Mouse (Mus musculus): ENCODE measurements at regions not wholly inside any gene's neighbourhood (a gene's known extent, or its start where the extent isn't known, plus 50 kb on each side); places are given as distances from the start of the nearest gene placed in this dataset.

DNA sequence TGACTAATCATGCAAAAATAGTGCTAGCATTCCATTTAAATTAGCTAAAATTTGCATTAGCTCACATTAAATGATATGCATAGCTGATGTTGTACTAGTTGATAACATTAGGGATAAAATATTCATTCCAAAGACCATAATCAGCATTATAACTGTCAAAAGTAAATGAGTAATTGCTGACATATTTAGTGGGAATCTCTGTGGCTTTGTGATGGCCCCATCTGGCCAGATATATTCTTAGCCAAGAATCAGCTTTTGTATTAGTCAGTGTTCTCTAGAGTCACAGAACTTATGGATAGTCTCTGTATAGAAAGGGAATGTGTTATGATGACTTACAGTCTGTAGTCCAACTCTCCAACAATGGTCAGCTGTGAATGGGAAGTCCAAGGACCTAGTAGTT, 171.2 kb downstream of the Gria2 start:
- no peak for DNase-seq (ENCODE audit: low read depth, low spot score)

DNA sequence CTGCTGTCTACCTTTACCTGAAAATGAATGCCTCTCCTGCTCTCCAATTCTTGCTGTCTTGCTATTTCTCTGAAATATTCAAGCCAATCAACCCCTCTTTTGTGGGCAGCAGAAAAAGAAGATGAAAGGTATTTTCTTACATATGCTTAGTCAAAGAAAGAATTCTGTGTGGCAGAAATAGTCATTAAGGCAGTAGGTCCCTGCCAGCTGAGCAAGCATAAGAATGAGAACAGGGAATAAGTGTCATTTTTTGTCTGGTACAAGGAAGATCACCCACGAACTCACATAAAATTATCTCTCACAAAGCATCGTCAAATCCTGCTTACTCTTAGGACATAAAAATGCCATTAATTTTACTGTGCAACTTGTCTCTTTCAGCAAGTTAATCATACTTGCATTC, 192.2 kb downstream of the Gria2 start:
- DNase-seq (ENCODE audit: low read depth, low spot score): no peak

DNA sequence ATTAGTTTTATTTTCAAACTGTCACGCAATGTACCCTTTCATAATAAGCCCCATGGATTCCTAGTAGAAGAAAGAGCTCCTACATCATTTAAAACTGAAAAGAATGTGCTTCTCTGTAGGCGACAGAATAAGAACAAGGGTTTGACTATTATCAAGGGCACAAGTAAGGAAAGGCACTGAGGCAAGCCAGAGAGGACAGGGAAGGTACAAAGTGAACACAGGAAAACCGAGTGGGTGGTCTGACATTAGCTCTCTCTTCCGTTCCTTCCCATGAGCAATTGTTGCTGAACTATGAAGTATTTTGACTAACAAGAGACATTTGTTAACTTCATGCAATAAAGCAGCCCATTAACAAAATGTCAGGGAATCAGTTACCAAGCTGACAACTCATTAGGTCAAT, 194.2 kb downstream of the Gria2 start:
- peak; percentile 34 for DNase-seq (ENCODE audit: low read depth, low spot score)

GRCm38 (mm10) chr3:80607809-80608208, 194.8 kb downstream of the Gria2 start:
- DNase-seq (ENCODE audit: low read depth, low spot score): no peak

- no peak for DNase-seq (ENCODE audit: low read depth, low spot score)
These were observed 205.1 kb downstream of the Gria2 start for GRCm38 (mm10) chr3:80597549-80597948.

DNA sequence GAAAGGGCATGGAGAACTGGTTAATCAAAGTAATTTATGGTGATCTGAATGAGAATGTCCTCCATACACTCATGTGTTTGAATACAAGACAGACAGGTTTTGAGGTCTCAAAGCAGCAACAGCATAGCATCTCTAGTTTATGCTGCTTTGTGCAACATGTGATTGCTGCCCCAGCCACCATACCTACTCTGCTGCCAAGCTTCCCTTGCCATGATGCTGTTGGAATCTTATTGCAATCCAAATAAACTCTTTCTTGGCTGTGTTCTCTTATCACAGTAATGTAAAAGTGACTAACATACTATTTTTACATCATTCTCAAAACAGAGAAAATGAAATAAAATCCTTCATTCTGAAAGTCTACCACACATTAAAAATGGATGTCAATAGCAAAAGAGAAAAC, 235.1 kb downstream of the Gria2 start:
- no peak for DNase-seq (ENCODE audit: low read depth, low spot score)

GRCm38 (mm10) chr3:80566236-80566635, 236.4 kb downstream of the Gria2 start:
- DNase-seq (ENCODE audit: low read depth, low spot score): no peak

DNA sequence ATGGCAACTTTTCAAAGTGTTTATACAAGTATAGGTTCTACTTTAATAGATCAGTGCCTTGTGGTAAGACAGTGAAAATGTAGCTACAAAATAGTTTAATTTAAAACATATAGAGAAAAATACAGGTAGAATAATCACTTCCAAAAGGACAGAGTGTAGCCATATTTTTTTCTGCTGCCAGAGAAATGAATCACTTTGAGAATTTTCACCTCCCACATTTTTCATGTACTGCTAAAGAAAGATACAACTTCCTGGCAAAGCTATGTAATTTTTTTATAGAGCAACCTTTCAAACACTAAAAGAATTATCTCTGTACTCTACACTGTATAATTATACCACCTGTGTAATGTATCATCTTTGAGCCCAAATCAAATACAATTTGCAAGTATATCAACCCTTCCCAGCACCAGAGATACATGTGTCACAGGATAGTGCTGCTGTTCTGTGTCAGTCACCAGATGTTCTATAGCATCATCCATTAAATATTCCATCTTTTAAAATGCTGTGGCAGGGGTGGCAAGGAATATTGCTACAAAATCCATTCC, 256.4 kb downstream of the Gria2 start:
- no peak for DNase-seq (ENCODE audit: low read depth, low spot score)

- no peak for DNase-seq (ENCODE audit: low read depth, low spot score)
These were observed 258.9 kb downstream of the Gria2 start for GRCm38 (mm10) chr3:80543783-80544182.

DNA sequence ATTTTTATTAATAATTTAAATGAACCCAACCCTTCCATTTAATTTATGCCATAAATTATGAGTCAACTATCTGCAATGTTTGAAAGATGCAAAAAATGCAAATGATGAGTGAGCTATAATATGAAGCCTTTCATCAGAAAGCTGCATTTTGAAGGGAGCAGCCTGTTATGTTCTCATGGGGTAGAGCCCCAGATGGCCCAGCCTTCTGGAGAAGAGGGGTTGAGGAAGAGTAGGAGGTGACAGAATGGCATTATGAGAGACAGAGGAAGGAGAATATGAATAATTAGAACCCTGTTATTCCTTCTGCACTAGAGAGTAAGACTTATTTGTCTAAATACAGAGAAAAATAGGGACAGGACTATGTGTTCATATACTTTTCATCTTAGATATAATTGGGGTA, 261.3 kb downstream of the Gria2 start:
- no peak for DNase-seq (ENCODE audit: low read depth, low spot score)

DNA sequence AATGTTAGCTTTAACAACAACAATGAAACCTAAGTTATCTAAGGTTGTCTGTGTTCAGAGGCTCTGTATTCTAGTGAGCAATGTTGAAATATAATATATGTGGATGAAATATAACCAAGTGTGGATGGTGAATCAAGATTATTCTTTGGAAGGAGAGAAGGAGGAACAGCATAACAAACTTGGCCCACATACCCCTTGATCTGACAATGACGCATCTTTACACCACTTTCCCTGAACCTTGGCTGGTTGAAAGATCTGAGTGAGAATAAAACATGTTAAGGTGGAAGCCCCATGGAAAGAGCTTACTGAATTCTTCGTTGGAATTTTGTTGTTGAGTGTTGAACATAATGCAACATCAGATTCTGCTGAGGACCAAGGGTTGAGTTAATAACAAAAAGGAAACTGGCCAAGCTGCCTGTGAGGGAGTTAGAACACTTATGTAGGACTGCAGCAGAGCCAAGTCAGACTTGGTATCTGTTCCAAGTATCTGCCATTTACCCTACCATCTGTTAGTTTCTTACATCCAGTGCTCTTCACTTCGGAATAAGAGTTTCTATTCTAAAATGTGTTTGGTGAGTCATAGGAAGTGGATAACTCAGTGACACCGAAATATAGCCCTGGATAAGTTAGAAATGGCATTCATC, 268.8 kb downstream of the Gria2 start:
- no peak for DNase-seq (ENCODE audit: low read depth, low spot score)

DNA sequence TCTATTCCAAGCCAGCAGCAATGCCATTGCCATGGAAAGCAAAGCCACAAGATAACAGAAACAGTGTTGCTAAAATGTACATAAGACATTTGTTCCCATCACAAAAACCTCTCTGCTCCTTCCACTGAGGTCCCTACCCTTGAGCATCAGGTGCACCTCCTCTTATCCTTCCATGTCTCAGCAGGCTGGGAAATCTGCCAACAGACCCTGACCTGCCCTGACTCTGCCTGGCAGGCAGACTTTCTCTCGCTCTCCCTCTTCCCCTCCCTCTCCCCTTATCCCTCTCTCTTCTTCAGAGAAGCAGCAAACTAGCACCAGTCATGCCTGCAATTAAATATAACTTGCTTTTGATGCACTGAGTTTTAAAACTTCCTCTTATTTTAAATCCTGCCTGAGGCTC, 288.6 kb downstream of the Gria2 start:
- no peak for DNase-seq (ENCODE audit: low read depth, low spot score)

DNA sequence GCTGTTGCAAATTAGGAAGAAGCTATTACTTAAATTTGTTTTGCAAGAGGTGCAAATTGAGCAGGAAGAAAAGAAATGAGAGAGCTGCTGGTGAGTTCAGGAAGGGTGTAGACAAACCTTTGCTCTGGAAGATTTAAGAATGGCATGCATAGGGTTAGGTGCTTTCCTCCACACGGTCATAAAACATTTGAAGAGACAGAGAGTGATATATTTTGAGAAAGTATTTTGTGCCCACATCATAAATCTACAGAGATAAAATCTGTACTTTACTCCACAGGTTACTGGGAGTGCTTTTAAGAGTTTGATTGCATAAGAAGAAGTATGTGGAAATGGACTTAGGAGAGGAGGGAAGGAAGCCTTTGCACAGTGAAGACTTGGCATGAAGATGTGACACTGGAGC, 293.4 kb downstream of the Gria2 start:
- no peak for DNase-seq (ENCODE audit: low read depth, low spot score)

DNA sequence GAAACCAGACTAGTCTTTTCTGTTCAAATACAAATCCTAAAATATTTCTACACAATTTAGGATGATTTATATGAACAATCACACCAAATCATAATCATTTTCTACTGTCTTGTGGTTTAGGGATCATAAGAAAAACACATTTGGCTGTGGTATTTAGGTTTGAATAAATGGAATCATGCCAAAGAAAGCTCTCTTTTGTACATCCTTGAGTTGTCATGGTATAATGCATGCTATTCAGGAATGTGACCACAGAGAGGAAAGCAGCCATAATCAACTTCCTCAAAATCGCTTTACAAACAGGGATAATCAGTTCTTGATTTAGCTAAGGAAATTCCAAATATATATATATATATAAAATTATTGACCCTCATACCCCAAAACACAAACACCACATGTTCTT, 295.9 kb downstream of the Gria2 start:
- no peak for DNase-seq (ENCODE audit: low read depth, low spot score)

DNA sequence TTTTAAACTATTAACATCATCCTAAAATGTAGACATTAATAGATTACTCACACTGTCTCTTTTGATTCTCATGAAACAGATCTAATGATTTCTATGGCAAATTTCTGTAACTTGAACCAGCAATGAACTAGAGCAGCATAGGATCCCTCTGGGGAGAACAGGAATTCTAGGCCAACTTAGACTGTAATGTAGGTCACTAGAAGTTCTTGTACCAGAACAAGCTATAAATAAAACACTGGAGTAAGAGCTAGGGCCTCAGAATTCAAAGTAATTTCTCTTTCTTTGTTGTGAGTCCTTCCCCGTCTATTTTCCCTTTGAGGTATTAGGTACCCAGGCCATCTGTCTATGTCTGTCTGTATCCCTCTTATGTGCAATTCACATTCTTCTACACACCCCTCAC, 301.5 kb downstream of the Gria2 start:
- peak; percentile 36 for DNase-seq (ENCODE audit: low read depth, low spot score)

GRCm38 (mm10) chr3:80496556-80496955, 306.1 kb downstream of the Gria2 start:
- no peak for DNase-seq (ENCODE audit: low read depth, low spot score)

DNA sequence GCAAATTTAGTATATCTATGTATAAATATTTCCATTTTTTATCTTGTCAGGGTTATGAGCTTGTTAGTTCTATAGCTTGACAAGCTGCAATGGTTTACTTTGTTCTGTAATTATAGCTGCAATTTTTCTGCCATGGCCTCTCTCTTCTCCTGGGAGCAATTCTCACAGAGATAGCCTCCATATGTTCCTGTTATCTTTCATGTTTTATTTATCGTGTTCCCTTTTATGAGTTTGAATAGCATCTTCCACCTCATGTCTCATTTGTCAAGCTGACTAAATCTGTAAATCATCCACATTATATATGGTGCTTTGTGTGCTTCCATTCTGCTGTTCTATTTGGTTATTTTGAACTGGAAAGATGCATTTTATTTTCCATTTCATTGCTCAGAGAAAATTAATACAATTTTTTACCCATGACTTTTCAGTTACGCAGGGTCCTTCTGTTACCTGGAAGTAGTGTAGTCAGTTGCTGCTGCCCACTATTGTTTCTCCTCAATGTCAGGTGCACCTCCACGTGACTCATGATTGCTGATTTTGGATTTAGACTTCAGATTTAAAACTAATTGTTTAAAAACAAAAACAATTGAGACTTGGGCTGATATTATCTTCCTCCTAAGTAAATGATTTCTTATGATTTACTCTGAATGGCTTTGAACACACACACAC, 318.3 kb downstream of the Gria2 start:
- DNase-seq (ENCODE audit: low read depth, low spot score): peak; percentile 15

DNA sequence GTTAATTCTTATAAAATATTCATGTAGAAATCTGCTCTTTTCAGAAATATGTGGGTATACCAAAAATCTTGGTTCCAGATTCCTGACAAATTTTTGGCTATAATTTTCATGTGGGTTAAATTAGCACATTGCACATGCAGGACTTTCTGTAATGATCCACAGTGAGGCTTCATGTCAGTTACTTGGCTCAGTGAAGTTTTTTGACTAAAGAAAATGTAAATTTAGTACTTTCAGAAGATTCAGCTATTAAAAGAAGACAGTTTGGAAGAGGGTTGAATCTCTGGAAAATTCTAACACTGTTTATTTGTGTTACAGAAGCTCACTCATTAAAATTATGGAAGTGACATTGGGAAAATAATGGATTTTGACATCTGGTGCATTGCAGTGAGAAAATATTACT, 324.0 kb downstream of the Gria2 start:
- DNase-seq (ENCODE audit: low read depth, low spot score): no peak

DNA sequence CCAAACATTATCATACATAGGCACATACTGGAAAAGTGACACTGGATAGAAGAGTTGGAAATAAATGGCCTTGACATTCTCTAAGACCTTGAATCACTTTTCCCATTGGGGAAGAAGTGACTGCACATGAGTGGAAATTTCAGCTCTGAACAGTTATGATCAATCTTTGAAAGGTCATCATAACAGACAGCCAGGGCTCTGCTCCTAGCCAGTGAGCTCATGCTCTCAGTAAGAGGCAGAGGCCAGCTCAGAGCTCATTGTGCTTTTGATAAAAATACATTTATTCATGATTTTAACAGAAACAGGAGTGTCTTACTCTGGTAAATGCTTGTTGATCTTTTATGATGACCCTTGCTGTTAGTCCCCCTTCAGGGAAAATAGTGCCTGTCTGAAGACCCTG, 328.9 kb downstream of the Gria2 start:
- no peak for DNase-seq (ENCODE audit: low read depth, low spot score)
